Mouse (Mus musculus): ENCODE measurements at regions not wholly inside any gene's neighbourhood (a gene's known extent, or its start where the extent isn't known, plus 50 kb on each side); places are given as distances from the start of the nearest gene placed in this dataset.

DNA sequence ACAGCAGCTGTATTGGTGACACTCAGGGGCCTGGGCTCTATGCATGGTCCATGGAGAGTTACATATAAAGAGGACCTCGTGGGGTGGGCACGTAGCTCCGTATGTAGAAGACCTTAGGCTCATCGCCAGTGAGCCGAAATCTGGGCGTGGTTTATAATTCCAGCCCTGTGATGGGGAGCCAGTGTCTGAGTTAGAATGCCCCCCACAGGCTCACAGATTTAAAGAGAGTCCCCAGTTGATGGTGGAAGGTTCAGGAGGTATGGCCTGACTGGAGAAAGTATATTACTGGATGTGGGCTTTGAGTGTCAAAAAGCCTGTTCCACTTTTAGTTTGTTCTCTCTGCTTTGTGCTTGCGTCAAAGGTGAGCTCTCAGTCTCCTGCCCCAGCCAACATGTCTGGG lies 54.8 kb downstream of the 1700122O11Rik start:
- Histone ChIP-seq H3K4me1 (ENCODE audit: control insufficient read depth, insufficient read depth, insufficient read length, low read length) (no peaks in the 10 kb centered on the region), H3K4me3 (ENCODE audit: insufficient read depth, low read depth, low read length) (no peak overlapping the region), H3K27ac (replicated peaks; ENCODE audit: low read depth, low read length) (no peak overlapping the region)

DNA sequence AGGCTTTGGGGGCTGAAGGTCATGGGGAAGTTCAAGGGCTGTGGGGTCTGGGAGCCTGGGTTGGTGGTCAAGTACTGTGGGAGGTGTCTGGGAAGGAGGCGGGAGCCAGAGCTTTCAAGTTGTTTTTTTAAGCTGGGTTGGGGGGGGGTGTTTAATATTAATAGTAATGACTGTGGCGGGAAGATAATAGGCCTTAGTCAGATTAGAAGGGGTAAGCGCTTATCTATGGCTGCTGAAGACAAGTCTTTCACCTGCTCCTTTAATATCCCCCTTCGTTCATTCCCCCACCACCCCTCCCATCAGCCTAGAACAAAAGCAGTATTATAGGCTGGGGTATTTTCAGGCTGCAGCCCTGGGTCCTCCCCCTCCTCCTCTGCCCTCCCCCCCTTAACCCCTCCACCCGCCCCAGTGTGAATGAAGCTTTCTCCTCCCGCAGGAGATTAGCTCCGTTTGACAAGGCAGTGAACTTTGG lies 56.5 kb downstream of the 1700122O11Rik start:
- no peak overlapping the region for H3K27ac ChIP-seq (replicated peaks; ENCODE audit: low read depth, low read length)
- H3K4me3 ChIP-seq (ENCODE audit: insufficient read depth, low read depth, low read length), result no peak overlapping the region
- no peaks in the 10 kb centered on the region for H3K4me1 ChIP-seq (ENCODE audit: control insufficient read depth, insufficient read depth, insufficient read length, low read length)

DNA sequence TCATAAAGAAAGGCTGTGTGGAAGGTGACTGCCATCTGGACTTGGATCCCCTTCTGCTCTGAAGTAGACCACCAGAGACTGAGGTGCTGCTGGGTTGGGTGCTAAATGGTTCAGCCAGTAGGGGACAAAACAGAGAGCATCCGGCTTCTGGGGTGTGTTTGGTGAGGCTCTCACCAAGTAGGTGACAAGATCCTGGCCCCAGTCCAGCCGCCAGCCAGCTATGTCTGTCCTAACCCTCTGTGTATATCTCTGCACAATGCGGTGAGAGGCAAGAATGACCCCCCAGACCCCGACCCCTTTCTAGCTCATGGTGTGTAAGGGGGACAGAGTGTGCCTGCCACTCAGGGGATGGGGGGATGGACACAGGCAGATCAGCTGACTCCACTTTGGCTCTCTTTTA lies 54.8 kb upstream of the Foxp4 start:
- H3K4me1 ChIP-seq (ENCODE audit: control insufficient read depth, insufficient read depth, insufficient read length, low read length), result peaks cover 3% of the 10 kb centered on the region; the same call in 1 of the 2 replicates
- no peak overlapping the region for H3K4me3 ChIP-seq (ENCODE audit: insufficient read depth, low read depth, low read length)
- H3K27ac ChIP-seq (replicated peaks; ENCODE audit: low read depth, low read length), result no peak overlapping the region

DNA sequence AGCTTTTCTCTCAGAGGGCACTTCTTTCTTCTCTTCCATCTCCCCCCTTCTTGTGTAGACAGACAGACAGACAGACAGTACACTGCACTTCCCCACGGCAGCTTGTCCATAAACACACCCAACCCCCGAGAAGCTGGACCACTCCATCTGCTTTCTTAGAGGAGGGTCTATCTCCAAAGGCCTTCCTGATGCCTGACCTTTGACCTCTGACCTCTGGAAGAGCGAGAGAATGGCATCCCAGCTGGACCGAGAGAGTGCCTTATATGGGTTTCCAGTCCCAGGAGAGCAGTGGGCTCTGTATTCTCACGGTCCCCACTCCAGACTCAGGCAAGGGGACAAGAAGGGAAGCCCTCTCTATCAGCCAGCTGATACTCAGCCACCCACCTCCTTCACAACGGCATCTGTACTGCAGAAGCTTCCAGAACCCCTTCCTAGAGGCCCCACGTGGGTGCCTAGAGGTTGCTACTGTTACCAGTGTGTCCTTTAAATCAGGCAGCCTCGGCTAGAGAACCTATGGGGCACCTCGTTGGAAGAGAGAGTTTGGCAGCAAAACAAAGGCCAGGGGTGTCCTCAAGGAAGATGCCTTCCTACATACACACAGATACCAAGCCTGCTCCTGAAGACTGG lies 54.1 kb upstream of the Foxp4 start:
- H3K4me3 ChIP-seq (ENCODE audit: insufficient read depth, low read depth, low read length), result no peak overlapping the region
- H3K27ac ChIP-seq (replicated peaks; ENCODE audit: low read depth, low read length), result no peak overlapping the region
- H3K4me1 ChIP-seq (ENCODE audit: control insufficient read depth, insufficient read depth, insufficient read length, low read length), result peaks cover 4% of the 10 kb centered on the region; the same call in 1 of the 2 replicates

DNA sequence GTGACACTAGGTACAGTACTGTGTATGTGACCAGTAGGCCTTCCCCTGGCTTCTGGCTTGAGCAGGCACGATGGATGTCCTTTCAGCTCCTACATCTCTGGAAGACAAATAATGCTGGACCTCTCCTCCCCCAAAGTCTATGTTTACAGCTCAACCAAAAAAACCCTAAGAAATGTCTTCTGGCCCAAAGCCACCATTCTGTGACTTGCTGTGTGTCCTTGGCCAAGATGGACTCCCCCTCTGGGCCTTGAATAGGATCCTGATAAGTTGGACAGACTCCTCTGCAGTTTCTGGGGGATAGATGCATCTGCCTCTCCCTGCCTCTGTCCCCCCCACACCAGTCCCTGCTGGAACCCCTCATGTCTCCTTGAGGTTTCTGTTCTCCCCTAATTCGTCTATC lies 53.6 kb upstream of the Foxp4 start:
- Histone ChIP-seq H3K4me1 (ENCODE audit: control insufficient read depth, insufficient read depth, insufficient read length, low read length) (peaks cover 7% of the 10 kb centered on the region; the same call in 1 of the 2 replicates), H3K4me3 (ENCODE audit: insufficient read depth, low read depth, low read length) (no peak overlapping the region), H3K27ac (replicated peaks; ENCODE audit: low read depth, low read length) (no peak overlapping the region)

- Histone ChIP-seq H3K27ac (replicated peaks; ENCODE audit: low read depth, low read length) (peak overlapping the region; percentile 88; the same call in 1 of the 2 replicates), H3K4me1 (ENCODE audit: control insufficient read depth, insufficient read depth, insufficient read length, low read length) (peaks cover 7% of the 10 kb centered on the region; the same call in 1 of the 2 replicates), H3K4me3 (ENCODE audit: insufficient read depth, low read depth, low read length) (no peak overlapping the region)
Measured at GRCm38 (mm10) chr17:47976999-47977357, 52.5 kb upstream of the Foxp4 start.

DNA sequence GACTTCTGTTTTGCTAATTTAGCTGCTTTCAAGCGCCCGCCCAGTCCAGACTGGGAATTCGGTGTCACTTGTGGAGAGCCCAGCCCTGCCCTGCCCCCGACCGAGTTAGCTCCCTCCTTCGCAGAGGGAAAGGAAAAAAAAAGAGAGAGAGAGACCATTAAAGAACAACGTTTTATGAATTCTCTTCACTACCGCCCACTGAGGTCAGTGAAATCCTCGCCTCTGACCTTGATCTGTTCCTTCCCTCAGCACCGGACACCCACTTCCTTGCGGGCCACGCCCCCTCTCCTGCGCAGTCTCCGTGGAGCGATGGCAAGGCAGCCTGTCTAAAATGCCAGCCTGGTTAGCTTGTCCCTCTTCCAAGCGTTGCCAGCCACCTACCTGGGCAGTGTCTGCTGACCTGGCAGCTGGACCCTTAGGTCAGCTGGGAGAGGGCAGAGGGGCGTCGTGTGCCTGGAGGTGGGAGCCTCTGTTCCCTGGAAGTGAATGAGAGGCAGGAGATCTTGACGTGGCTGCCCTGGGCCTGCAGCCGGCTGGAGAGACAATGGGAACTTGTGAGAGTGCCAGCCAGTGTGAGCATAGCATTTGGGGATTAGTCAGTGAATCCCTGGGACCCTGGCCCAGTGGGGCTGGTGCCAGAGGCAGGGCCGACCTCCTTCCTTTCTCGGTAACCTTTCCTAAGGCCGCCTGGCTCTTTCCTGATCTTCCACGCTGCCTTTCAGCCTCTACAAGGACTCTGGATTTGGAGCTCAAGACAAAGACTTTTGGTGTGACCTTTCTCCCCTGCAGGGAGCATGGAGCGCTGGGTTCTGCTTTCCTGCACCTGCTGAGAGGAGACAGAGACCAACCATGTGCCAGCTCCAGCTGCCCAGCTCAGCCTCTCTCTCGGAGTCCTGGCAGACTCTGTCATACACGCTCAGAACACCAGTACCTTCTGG lies 51.9 kb upstream of the Foxp4 start:
- Histone ChIP-seq H3K4me1 (ENCODE audit: control insufficient read depth, insufficient read depth, insufficient read length, low read length) (peaks cover 7% of the 10 kb centered on the region; the same call in 1 of the 2 replicates), H3K4me3 (ENCODE audit: insufficient read depth, low read depth, low read length) (peak overlapping the region; percentile 54), H3K27ac (replicated peaks; ENCODE audit: low read depth, low read length) (peak overlapping the region; percentile 88)

DNA sequence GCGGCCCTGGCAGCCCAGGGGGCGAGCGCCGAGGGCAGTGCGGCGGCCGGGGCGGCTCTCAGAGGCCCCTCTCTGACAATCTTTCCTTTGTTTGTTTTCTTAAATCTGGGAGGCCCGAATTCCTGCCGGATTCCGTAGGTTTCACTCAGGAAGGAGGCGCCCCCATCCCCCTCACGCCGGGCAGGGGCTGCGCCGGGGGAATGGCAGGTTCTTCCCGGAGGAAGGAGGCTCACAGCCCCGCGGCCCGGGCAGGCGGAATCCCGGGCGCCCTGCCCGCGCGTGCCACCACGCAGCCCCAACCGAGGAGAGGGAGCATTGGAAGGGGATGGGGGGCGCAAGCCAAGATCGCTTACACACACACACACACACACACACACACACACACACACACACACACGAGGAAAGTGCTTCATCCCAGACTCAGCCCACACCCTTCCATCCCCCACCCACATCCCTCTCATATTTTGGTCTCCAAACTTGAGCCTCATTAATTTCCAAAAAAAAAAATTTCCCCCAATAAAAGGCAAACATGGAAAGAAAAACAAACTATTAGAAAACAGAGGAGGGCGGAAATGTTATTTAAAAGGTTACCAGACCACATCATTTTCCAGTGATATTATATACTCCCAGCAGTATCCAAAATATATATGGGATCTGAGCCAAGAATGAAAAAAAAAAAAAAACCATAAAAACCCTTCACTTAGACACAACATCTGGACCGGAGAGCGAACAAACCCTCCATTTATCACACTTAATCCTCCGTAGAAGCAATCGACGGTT lies 51.0 kb upstream of the Foxp4 start:
- Histone ChIP-seq H3K27ac (replicated peaks; ENCODE audit: low read depth, low read length) (peak overlapping the region; percentile 82), H3K4me1 (ENCODE audit: control insufficient read depth, insufficient read depth, insufficient read length, low read length) (peaks cover 7% of the 10 kb centered on the region; the same call in 1 of the 2 replicates)

GRCm38 (mm10) chr17:47974503-47974902 lies 50.1 kb upstream of the Foxp4 start:
- Histone ChIP-seq H3K27ac (replicated peaks; ENCODE audit: low read depth, low read length) (peak overlapping the region; percentile 82), H3K4me3 (ENCODE audit: insufficient read depth, low read depth, low read length) (peak overlapping the region; percentile 53), H3K4me1 (ENCODE audit: control insufficient read depth, insufficient read depth, insufficient read length, low read length) (peaks cover 7% of the 10 kb centered on the region; the same call in 1 of the 2 replicates)

More for the DNA sequence above, 51.0 kb upstream of the Foxp4 start:
- peak overlapping the region; percentile 54 for H3K4me3 ChIP-seq (ENCODE audit: insufficient read depth, low read depth, low read length)
